ENCODE assay signal across 21 mouse cellular contexts in genomic region chr11:114883251-114883789, GRCm38 (mm10). TPM values are rescaled to one million over a fixed set of nuclear protein-coding genes. Genes with fewer than 3 reads are reported as not detected.
DNase-seq lines count a peak whose midpoint lies in the region.
"Had no signal": no experiment of that assay in that cellular context is flagged by ENCODE, and none has a peak within 500 bp of the region (broad histone marks: within the 10 kb centered on the region; RNA-seq: fewer than 3 reads in every experiment).

No protein-coding gene starts in this region.

- peak; percentile 45 for DNase-seq in cerebellum, adult 9-10 months
- DNase-seq in cerebellum, postnatal 4 days (ENCODE audit: low spot score in 2 of 2): no peak
- peak; percentile 30 for DNase-seq in CD4-positive helper T cell, adult 2 months (ENCODE audit: low read depth, low spot score)
- peak; percentile 27 for DNase-seq in R1 (ENCODE audit: low read depth, low spot score)
- no peak for DNase-seq in embryo, embryonic 10 days (ENCODE audit: low spot score)
- no peak for DNase-seq in gastrocnemius, postnatal 10 days
- no peak for DNase-seq in right cerebral cortex, postnatal 36 days (ENCODE audit: low spot score in 2 of 2)
- DNase-seq: heart, postnatal 14 days; kidney, adult 11 months; kidney, postnatal 14 days; thymus, postnatal 25 days had no signal

- H3K79me2 ChIP-seq in macrophage (ENCODE audit: inconsistent target): no peaks in the 10 kb centered on the region

- H3K4me3 ChIP-seq in macrophage (ENCODE audit: inconsistent target): no peak overlapping the region
- H3K4me3 ChIP-seq: forebrain, embryonic 12.5 days; limb, embryonic 10.5 days; liver, embryonic 12.5 days; lung, embryonic 15.5 days had no signal

- H3K27ac ChIP-seq in macrophage: peak overlapping the region; percentile 95
- H3K27ac ChIP-seq: forebrain, embryonic 12.5 days; hindbrain, embryonic 14.5 days; limb, embryonic 10.5 days; liver, embryonic 12.5 days; lung, embryonic 15.5 days; stomach, postnatal 0 days had no signal

- no peaks in the 10 kb centered on the region for H3K36me3 ChIP-seq in macrophage (ENCODE audit: inconsistent target)
- H3K36me3 ChIP-seq: forebrain, embryonic 12.5 days; limb, embryonic 10.5 days; liver, embryonic 12.5 days; lung, embryonic 15.5 days had no signal

- WGBS in macrophage (ENCODE audit: missing documents): 94% methylated on average over 4 of the region's 4 CpGs

RNA-seq across cellular contexts. Expression of gene Cd300a, which starts 6.5 kb away (rescaled TPM):
- total RNA-seq in macrophage (2018; cell fraction: chromatin; rRNA removed): 100 to 1,000 TPM in 7 of 26 experiments, 10 to 100 TPM in 17, 1 to 10 TPM in 2; 8.5 to 217 (median 67.0) TPM
- 100 to 1,000 TPM in 13 of 26 experiments, 10 to 100 TPM in 13; 51.2 to 210 (median 105) TPM for total RNA-seq in macrophage (2018; cell fraction: cytosol; rRNA removed)
- total RNA-seq in macrophage (2018; cell fraction: nucleus; rRNA removed): 100 to 1,000 TPM in 14 of 26 experiments, 10 to 100 TPM in 12; 31.5 to 304 (median 108) TPM
- polyA plus RNA-seq in macrophage (2018): 86.9 to 197 TPM (median 152 TPM) in 3 replicates
- 1 to 10 TPM; 1.1 to 1.2 TPM for total RNA-seq in gastrocnemius, postnatal 10 days (2021)

RNA-seq across cellular contexts. Expression of gene Gprc5c, which starts 32.4 kb away (rescaled TPM):
- total RNA-seq in macrophage (2018; cell fraction: chromatin; rRNA removed): 10 to 100 TPM in 7 of 26 experiments, 1 to 10 TPM in 11, under 1 TPM in 4, not detected in 4; 0.29 to 37.9 (median 4.5) TPM
- 10 to 100 TPM in 13 of 26 experiments, 1 to 10 TPM in 1, under 1 TPM in 12; 0.25 to 28.6 (median 6.9) TPM for total RNA-seq in macrophage (2018; cell fraction: cytosol; rRNA removed)
- 10 to 100 TPM in 12 of 26 experiments, 1 to 10 TPM in 7, under 1 TPM in 7; 0.29 to 35.6 (median 4.1) TPM for total RNA-seq in macrophage (2018; cell fraction: nucleus; rRNA removed)
- polyA plus RNA-seq in macrophage (2018): 1.8 to 17.4 TPM (median 8.2 TPM) in 3 replicates
- total RNA-seq in gastrocnemius, postnatal 10 days (2021): 10 to 100 TPM; 58.5 to 63.6 TPM

RNA-seq across cellular contexts. Expression of gene Cd300lb, which starts 50.9 kb away (rescaled TPM):
- 100 to 1,000 TPM in 4 of 26 experiments, 10 to 100 TPM in 13, 1 to 10 TPM in 9; 4.1 to 168 (median 19.4) TPM for total RNA-seq in macrophage (2018; cell fraction: chromatin; rRNA removed)
- total RNA-seq in macrophage (2018; cell fraction: cytosol; rRNA removed): 100 to 1,000 TPM in 8 of 26 experiments, 10 to 100 TPM in 18; 13.6 to 187 (median 44.7) TPM
- 100 to 1,000 TPM in 4 of 26 experiments, 10 to 100 TPM in 22; 12.3 to 213 (median 39.7) TPM for total RNA-seq in macrophage (2018; cell fraction: nucleus; rRNA removed)
- polyA plus RNA-seq in macrophage (2018): 149 to 198 TPM (median 167 TPM) in 3 replicates
- total RNA-seq in gastrocnemius, postnatal 10 days (2021): under 1 TPM; 0.35 to 0.47 TPM
- total RNA-seq: left cerebral cortex, adult 18-20 months had no signal
- polyA plus RNA-seq: forebrain, embryonic 12.5 days; limb, embryonic 10.5 days; midbrain, embryonic 16.5 days; neural tube, embryonic 14.5 days had no signal

Comparison
In these comparisons a context has a peak if more than half of its experiments do, and no peak if none do; other contexts are left out.
1. DNase-seq: peak in cerebellum, adult 9-10 months (single experiment), CD4-positive helper T cell, adult 2 months (single experiment) and R1 (single experiment); none in cerebellum, postnatal 4 days (0 of 2), embryo, embryonic 10 days (single experiment), gastrocnemius, postnatal 10 days (single experiment) and right cerebral cortex, postnatal 36 days (0 of 2).